Mouse (Mus musculus): Measurements from ENCODE around the gene Slc16a5.

- TF ChIP-seq POLR2A (IDR thresholded peaks at IDR 0.05; ENCODE audit: insufficient read length, low read depth) (no peak), MYOD1 (IDR thresholded peaks at IDR 0.05; ENCODE audit: control insufficient read depth in 1 of 3, insufficient read length in 2 of 3, low read depth in 2 of 3) (no peak), SRF (IDR thresholded peaks at IDR 0.05; ENCODE audit: control insufficient read depth, insufficient read length, low read depth) (no peak)
Observed at GRCm38 (mm10) chr11:115519581-115519980, 57.3 kb downstream of the Slc16a5 start.

Data from myocyte (in vitro differentiated cells).